Mouse (Mus musculus) B cell, adult 62 days (primary cell): ENCODE data around the gene Olfr694. TPM values are rescaled to one million over a fixed set of nuclear protein-coding genes. Genes with fewer than 3 reads are reported as not detected.

Experiments
- total RNA-seq: library from RNA; stranded (reverse); gene quantifications from 4 replicates; pipeline ENCODE4 v1.2.4, GENCODE M21; 2023

Olfr694 gene
- not detected in 4 replicates for total RNA-seq

DNA sequence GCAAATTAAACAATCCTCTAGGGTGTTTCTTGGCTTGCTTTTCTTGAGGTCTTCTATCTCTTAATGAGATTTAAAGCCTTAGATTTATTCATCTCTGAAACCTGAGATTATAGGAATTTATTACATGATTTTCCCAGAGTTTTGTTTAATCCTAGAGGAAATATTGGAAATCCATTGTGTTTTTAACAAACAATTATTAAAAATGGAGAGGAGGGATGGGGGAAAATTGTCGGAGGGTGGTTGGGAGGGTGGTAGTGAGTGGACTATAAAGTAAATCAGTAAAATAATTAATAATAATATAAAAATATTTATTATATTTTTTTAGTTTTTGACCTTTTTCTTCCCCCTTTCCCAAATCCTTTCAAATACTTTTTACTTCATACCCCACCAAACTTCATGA lies at the start of gene Olfr694:
TSS of gene Olfr694 (minus strand) at position 101 of the 400 bp plus-strand sequence.

DNA sequence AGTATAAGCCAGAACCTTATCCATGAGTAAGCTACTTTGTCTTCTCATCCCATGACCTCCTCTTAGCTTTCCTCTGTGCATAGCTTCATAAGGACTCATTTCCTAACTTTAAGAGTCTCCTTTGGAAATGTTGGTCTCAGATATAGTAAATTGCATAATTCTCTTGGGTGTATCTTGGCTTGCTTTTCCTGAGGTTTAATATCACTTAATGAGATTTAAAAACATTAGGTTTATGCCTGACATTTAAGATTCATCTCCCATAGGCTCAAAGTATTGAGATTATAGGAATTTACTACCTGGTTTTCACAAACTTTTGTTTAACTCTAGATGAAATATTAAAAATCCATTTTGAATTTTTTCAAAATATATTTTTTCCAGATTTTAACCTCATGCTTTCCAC lies 24.7 kb upstream of the Olfr694 start, which contains the start of gene Olfr695:
TSS of gene Olfr695 (minus strand) at position 101 of the 400 bp plus-strand sequence.

DNA sequence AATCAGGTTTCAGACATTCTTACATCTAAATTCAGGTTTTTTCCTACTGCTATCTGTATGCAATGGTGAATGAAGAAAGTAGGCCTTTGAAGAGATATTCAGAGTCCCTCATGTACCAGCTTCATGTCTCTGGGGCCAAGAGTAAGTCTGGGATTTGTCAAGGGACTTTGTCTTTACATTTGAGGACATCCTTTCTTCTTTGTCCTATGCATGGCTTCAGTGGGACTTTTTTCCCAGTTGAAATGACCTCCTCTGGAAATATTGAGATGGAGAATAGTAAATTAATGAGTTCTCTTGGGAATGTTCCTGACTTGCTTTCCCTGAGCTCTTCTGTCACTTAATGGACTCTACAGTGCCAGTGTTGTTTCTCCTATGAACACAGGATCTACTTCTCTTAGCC lies 11.1 kb downstream of the Olfr694 start, which contains the start of gene Olfr693:
TSS of gene Olfr693 (minus strand) at position 101 of the 400 bp plus-strand sequence.

Other genes with a start within 250 kb of the Olfr694 start
- gene Olfr693, start 11.2 kb downstream of the Olfr694 start, total RNA-seq, result not detected in 4 replicates
- not detected in 4 replicates for gene Olfr695, start 24.6 kb upstream of the Olfr694 start, total RNA-seq
- not detected in 4 replicates for gene Olfr697, start 50.6 kb upstream of the Olfr694 start, total RNA-seq
- not detected in 4 replicates for gene Olfr698, start 63.6 kb upstream of the Olfr694 start, total RNA-seq
- not detected in 4 replicates for gene Olfr699, start 101.4 kb upstream of the Olfr694 start, total RNA-seq
- gene Olfr700, start 117.0 kb upstream of the Olfr694 start, total RNA-seq, result not detected in 4 replicates
- gene Olfr701, start 122.3 kb upstream of the Olfr694 start, total RNA-seq, result not detected in 4 replicates
- gene Olfr702, start 142.1 kb upstream of the Olfr694 start, total RNA-seq, result not detected in 4 replicates
- not detected in 4 replicates for gene Olfr703, start 151.5 kb upstream of the Olfr694 start, total RNA-seq
- not detected in 4 replicates for gene Olfr704, start 171.4 kb upstream of the Olfr694 start, total RNA-seq
- not detected in 4 replicates for gene Olfr705, start 185.1 kb upstream of the Olfr694 start, total RNA-seq
- gene Olfr706, start 196.3 kb upstream of the Olfr694 start, total RNA-seq, result not detected in 4 replicates
- not detected in 4 replicates for gene Olfr707, start 209.4 kb upstream of the Olfr694 start, total RNA-seq
- not detected in 4 replicates for gene Olfr1532-ps1, start 216.2 kb upstream of the Olfr694 start, total RNA-seq
- gene Olfr709-ps1, start 240.4 kb upstream of the Olfr694 start, total RNA-seq, result not detected in 4 replicates